Mouse (Mus musculus): ENCODE measurements at regions not wholly inside any gene's neighbourhood (a gene's known extent, or its start where the extent isn't known, plus 50 kb on each side); places are given as distances from the start of the nearest gene placed in this dataset.

DNA sequence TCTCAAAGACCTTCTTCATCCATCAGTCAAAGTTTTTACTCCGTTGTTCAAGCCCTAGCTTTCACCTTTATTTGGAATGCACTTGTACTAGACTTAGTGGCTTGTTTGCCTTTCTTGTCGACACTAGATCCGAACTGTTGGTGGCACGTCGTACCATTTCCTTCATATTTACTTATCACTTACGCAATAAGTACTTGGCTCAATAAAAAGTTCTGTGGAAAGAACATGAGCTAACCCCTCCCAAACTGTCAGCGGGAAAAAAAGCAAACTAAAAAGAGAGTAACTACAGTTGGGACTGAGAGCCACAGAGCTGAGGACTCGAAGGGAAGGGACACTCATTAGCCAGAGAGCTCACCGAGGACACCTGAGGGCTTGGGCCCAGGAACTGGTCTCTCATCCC lies 202.8 kb downstream of the Gm19410 start:
- Histone ChIP-seq H3K4me1 (replicated peaks; ENCODE audit: control insufficient read depth, insufficient read depth, low read length) (no peaks in the 10 kb centered on the region), H3K9ac (ENCODE audit: low read length) (no peak overlapping the region), H3K36me3 (ENCODE audit: control insufficient read depth, insufficient read depth, low read length) (no peaks in the 10 kb centered on the region), H3K4me2 (ENCODE audit: low read length) (no peak overlapping the region), H3K27me3 (replicated peaks; ENCODE audit: control insufficient read depth, insufficient read depth, low read length) (no peaks in the 10 kb centered on the region), H3K4me3 (ENCODE audit: low read depth, low read length) (no peak overlapping the region), H3K27ac (ENCODE audit: low read depth) (no peak overlapping the region), H3K9me3 (ENCODE audit: control insufficient read depth, low read length) (no peaks in the 10 kb centered on the region)
- DNase-seq (ENCODE audit: low spot score) (no peak), ATAC-seq (replicated peaks; ENCODE audit: low FRiP score, low TSS enrichment, low read depth) (no peak)
- WGBS, result 71% methylated on average over 9 of the region's 9 CpGs

DNA sequence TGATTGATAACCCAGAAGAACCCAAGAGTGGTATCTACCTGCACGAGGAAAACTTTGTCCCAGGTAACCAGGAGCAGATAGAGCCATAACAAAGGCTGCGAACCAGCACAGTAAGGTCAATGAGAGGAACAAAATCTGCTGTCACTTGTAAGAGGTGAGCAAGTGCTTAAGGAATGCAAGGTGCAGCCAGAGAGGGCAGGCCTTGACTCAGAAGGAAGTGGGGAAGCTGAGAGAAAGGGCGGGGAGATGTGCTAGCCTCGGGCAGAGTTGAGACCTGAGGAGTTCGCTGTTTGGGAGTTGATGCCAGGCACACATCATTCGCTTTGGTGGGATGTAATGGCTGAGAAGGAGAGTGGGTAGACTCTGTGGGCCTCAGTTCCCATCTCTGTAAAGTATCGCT lies 205.5 kb downstream of the Gm19410 start:
- 83% methylated on average over 7 of the region's 7 CpGs for WGBS
- DNase-seq (ENCODE audit: low spot score) (no peak), ATAC-seq (replicated peaks; ENCODE audit: low FRiP score, low TSS enrichment, low read depth) (no peak)
- no peaks in the 10 kb centered on the region for H3K9me3 ChIP-seq (ENCODE audit: control insufficient read depth, low read length)
- no peaks in the 10 kb centered on the region for H3K27me3 ChIP-seq (replicated peaks; ENCODE audit: control insufficient read depth, insufficient read depth, low read length)
- H3K9ac ChIP-seq (ENCODE audit: low read length), result no peak overlapping the region
- no peaks in the 10 kb centered on the region for H3K36me3 ChIP-seq (ENCODE audit: control insufficient read depth, insufficient read depth, low read length)
- no peaks in the 10 kb centered on the region for H3K4me1 ChIP-seq (replicated peaks; ENCODE audit: control insufficient read depth, insufficient read depth, low read length)
- H3K4me3 ChIP-seq (ENCODE audit: low read depth, low read length), result no peak overlapping the region
- no peak overlapping the region for H3K4me2 ChIP-seq (ENCODE audit: low read length)
- no peak overlapping the region for H3K27ac ChIP-seq (ENCODE audit: low read depth)

DNA sequence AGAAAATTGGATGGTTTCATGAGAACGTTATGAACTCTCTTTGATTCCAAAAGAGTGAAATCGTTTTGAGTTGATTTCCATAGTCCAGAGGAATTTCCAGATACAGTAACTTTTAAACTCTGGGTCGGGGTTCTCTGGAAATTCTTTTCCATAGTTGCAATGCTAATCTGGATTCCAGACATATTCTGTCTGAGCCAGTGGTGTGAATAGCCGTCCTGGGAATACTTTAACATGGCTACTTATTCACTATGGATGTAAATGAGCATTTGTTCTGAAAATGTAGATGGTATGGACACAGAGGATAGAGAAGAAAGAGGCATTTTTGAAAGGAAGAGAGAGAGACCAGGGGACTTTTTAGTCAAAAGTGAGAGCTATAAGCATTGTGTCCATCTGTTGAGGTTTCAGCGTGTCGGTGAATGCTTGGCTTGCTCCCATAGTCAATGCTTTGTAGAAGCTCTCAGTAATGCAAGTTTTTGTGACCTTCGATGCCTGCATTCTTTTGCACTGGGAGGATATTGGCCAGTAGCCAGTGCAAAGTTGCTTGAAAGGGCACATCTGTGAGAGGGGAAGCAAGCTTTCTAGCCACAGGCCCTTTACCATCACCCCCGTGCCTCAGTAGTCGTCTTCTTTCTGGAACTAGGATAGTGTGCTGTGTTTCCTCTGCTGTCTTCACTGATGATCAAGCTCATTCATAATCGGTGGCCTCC lies 208.9 kb downstream of the Gm19410 start:
- no peak for ATAC-seq (replicated peaks; ENCODE audit: low FRiP score, low TSS enrichment, low read depth)

GRCm38 (mm10) chr8:35979638-35980255 lies 214.2 kb downstream of the Gm19410 start:
- DNase-seq (ENCODE audit: low spot score) (no peak), ATAC-seq (replicated peaks; ENCODE audit: low FRiP score, low TSS enrichment, low read depth) (no peak)
- no peak overlapping the region for H3K4me2 ChIP-seq (ENCODE audit: low read length)
- H3K9me3 ChIP-seq (ENCODE audit: control insufficient read depth, low read length), result no peaks in the 10 kb centered on the region
- H3K27me3 ChIP-seq (replicated peaks; ENCODE audit: control insufficient read depth, insufficient read depth, low read length), result no peaks in the 10 kb centered on the region
- H3K27ac ChIP-seq (ENCODE audit: low read depth), result no peak overlapping the region
- 86% methylated on average over 9 of the region's 9 CpGs for WGBS
- no peaks in the 10 kb centered on the region for H3K4me1 ChIP-seq (replicated peaks; ENCODE audit: control insufficient read depth, insufficient read depth, low read length)
- no peaks in the 10 kb centered on the region for H3K36me3 ChIP-seq (ENCODE audit: control insufficient read depth, insufficient read depth, low read length)
- no peak overlapping the region for H3K4me3 ChIP-seq (ENCODE audit: low read depth, low read length)
- no peak overlapping the region for H3K9ac ChIP-seq (ENCODE audit: low read length)

More for the DNA sequence above, 208.9 kb downstream of the Gm19410 start:
- WGBS, result 63% methylated on average over 10 of the region's 10 CpGs
- no peaks in the 10 kb centered on the region for H3K9me3 ChIP-seq (ENCODE audit: control insufficient read depth, low read length)
- H3K36me3 ChIP-seq (ENCODE audit: control insufficient read depth, insufficient read depth, low read length), result no peaks in the 10 kb centered on the region
- no peaks in the 10 kb centered on the region for H3K27me3 ChIP-seq (replicated peaks; ENCODE audit: control insufficient read depth, insufficient read depth, low read length)
- H3K9ac ChIP-seq (ENCODE audit: low read length), result no peak overlapping the region
- no peak overlapping the region for H3K4me2 ChIP-seq (ENCODE audit: low read length)
- no peak overlapping the region for H3K4me3 ChIP-seq (ENCODE audit: low read depth, low read length)
- H3K27ac ChIP-seq (ENCODE audit: low read depth), result no peak overlapping the region
- H3K4me1 ChIP-seq (replicated peaks; ENCODE audit: control insufficient read depth, insufficient read depth, low read length), result no peaks in the 10 kb centered on the region
- no peak for DNase-seq (ENCODE audit: low spot score)

DNA sequence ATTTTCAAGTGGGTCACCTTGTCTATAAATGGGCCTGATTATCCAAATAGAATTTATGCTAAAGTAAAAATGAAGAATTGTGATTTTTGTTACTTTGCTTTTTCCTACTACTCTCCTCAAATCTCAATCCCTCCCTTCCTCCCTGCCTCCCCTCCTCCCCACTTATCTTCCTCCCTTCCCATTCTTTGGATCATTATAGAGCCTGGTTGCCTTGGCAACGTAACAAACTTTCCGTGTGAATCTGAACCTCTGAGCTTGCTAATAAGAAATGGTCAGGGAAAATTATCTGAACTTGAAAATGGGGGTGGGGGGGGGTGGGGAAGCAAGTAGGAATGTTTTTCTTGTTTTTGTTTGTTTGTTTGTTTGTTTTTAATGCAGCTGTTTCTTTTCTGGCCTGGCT lies 217.5 kb downstream of the Gm19410 start:
- H3K4me1 ChIP-seq (replicated peaks; ENCODE audit: control insufficient read depth, insufficient read depth, low read length), result no peaks in the 10 kb centered on the region
- H3K27ac ChIP-seq (ENCODE audit: low read depth), result no peak overlapping the region
- no peaks in the 10 kb centered on the region for H3K36me3 ChIP-seq (ENCODE audit: control insufficient read depth, insufficient read depth, low read length)
- H3K27me3 ChIP-seq (replicated peaks; ENCODE audit: control insufficient read depth, insufficient read depth, low read length), result no peaks in the 10 kb centered on the region
- WGBS, result 76% methylated on average over 2 of the region's 2 CpGs
- DNase-seq (ENCODE audit: low spot score) (no peak), ATAC-seq (replicated peaks; ENCODE audit: low FRiP score, low TSS enrichment, low read depth) (no peak)
- no peak overlapping the region for H3K4me2 ChIP-seq (ENCODE audit: low read length)
- H3K9ac ChIP-seq (ENCODE audit: low read length), result no peak overlapping the region
- H3K4me3 ChIP-seq (ENCODE audit: low read depth, low read length), result no peak overlapping the region
- no peaks in the 10 kb centered on the region for H3K9me3 ChIP-seq (ENCODE audit: control insufficient read depth, low read length)

DNA sequence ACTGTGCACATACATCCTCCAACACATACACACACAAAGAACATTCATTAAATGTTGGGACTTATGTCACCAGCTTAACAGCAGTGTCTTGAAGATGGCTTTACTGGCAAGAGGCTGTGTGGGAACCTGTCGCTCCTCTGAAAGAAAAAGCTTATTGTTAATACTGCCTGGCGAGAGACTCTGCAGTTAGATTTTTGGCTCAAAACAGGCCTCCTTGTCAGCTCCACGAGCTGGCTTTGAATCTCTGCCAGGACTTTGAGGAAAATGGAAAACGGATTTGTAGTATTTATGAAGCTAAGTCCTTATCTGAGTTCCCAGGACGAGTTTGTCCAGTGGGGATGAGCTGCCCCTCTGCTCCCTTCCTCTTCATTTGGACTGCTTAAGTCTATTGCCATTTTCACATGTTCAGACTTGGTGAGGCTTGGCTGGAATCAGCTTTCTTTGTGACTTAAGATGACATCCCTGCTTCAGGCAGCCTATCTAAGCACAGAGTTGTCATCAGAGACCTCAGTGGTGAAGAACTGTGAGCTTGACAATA lies 219.6 kb downstream of the Gm19410 start:
- H3K4me3 ChIP-seq (ENCODE audit: low read depth, low read length), result no peak overlapping the region
- H3K4me2 ChIP-seq (ENCODE audit: low read length), result no peak overlapping the region
- no peak overlapping the region for H3K9ac ChIP-seq (ENCODE audit: low read length)
- WGBS, result 21% methylated on average over 5 of the region's 5 CpGs
- no peaks in the 10 kb centered on the region for H3K4me1 ChIP-seq (replicated peaks; ENCODE audit: control insufficient read depth, insufficient read depth, low read length)
- no peak for ATAC-seq (replicated peaks; ENCODE audit: low FRiP score, low TSS enrichment, low read depth)
- peak overlapping the region; percentile 6; the same call in 1 of the 2 replicates for H3K27ac ChIP-seq (ENCODE audit: low read depth)
- no peaks in the 10 kb centered on the region for H3K27me3 ChIP-seq (replicated peaks; ENCODE audit: control insufficient read depth, insufficient read depth, low read length)
- DNase-seq (ENCODE audit: low spot score), result no peak
- no peaks in the 10 kb centered on the region for H3K9me3 ChIP-seq (ENCODE audit: control insufficient read depth, low read length)
- no peaks in the 10 kb centered on the region for H3K36me3 ChIP-seq (ENCODE audit: control insufficient read depth, insufficient read depth, low read length)

DNA sequence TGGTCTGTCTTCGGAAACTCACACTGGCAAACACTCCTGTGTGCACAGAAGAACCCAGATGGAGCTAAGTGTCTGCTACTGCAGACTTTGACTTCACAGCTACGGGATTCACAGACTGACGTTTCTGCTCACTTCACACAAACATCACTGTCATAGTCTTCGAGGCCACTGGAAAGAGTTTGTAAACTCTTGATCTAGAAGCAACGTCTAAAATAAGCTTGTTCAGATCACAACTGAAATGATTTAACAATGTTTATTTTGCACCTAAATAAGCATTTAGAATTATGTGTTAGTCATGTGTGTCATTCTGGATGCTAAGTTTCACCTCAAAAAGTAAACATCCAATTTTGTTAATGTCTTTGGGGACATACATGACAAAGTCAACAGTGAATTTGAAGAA lies 221.7 kb downstream of the Gm19410 start:
- no peak for ATAC-seq (replicated peaks; ENCODE audit: low FRiP score, low TSS enrichment, low read depth)
- H3K27ac ChIP-seq (ENCODE audit: low read depth), result no peak overlapping the region

DNA sequence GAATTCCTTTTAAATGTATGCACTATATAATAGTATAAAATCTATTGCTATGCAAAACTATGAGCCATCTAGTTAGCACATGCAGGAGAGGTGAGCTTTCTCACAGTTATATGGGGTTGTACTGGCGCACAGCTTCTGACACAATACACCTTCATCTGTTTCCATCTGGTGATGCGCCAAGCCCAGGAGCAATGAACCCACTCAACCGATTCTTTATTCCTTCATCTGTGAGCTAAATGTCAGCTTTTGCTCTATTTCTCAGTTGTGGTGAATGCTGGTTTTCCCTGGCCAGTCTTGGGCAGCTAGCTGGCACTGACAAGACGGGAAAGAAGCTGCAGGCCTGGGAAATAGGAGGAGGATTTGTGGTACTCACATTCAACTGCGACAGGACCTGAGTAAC lies 225.4 kb downstream of the Gm19410 start:
- ATAC-seq (replicated peaks; ENCODE audit: low FRiP score, low TSS enrichment, low read depth), result no peak
- no peaks in the 10 kb centered on the region for H3K4me1 ChIP-seq (replicated peaks; ENCODE audit: control insufficient read depth, insufficient read depth, low read length)
- H3K4me3 ChIP-seq (ENCODE audit: low read depth, low read length), result no peak overlapping the region
- H3K36me3 ChIP-seq (ENCODE audit: control insufficient read depth, insufficient read depth, low read length), result no peaks in the 10 kb centered on the region
- no peak overlapping the region for H3K27ac ChIP-seq (ENCODE audit: low read depth)
- H3K9ac ChIP-seq (ENCODE audit: low read length), result no peak overlapping the region
- no peaks in the 10 kb centered on the region for H3K9me3 ChIP-seq (ENCODE audit: control insufficient read depth, low read length)
- H3K27me3 ChIP-seq (replicated peaks; ENCODE audit: control insufficient read depth, insufficient read depth, low read length), result no peaks in the 10 kb centered on the region
- H3K4me2 ChIP-seq (ENCODE audit: low read length), result no peak overlapping the region
- WGBS, result 88% methylated on average over 5 of the region's 5 CpGs
- no peak for DNase-seq (ENCODE audit: low spot score)

More for the DNA sequence above, 221.7 kb downstream of the Gm19410 start:
- Histone ChIP-seq H3K4me1 (replicated peaks; ENCODE audit: control insufficient read depth, insufficient read depth, low read length) (no peaks in the 10 kb centered on the region), H3K4me2 (ENCODE audit: low read length) (no peak overlapping the region), H3K27me3 (replicated peaks; ENCODE audit: control insufficient read depth, insufficient read depth, low read length) (no peaks in the 10 kb centered on the region), H3K9ac (ENCODE audit: low read length) (no peak overlapping the region), H3K36me3 (ENCODE audit: control insufficient read depth, insufficient read depth, low read length) (no peaks in the 10 kb centered on the region), H3K9me3 (ENCODE audit: control insufficient read depth, low read length) (no peaks in the 10 kb centered on the region), H3K4me3 (ENCODE audit: low read depth, low read length) (no peak overlapping the region)
- WGBS, result 40% methylated on average over 5 of the region's 5 CpGs
- DNase-seq (ENCODE audit: low spot score), result no peak
